Mouse (Mus musculus) embryonic facial prominence, embryonic 14.5 days (tissue): ENCODE data around the gene Igf2r. TPM values are rescaled to one million over a fixed set of nuclear protein-coding genes. Genes with fewer than 3 reads are reported as not detected.

Experiments
- ATAC-seq: fragments of 200-750 bp; cut with Nextera tagmentation; 2 replicates; pipeline ENCODE4 v1.8.0; 2017; ENCODE audit warnings: low read depth, moderate number of reproducible peaks, moderate TSS enrichment
- DNase-seq: peaks from one replicate; pipeline ENCODE4 v3.0.0-alpha.2; 2015; ENCODE audit warnings: low spot score
- H3K27ac ChIP-seq: fragments of 300-500 bp; sonication (generic); replicated peaks from 2 replicates; pipeline ENCODE4 v1.5.1; 2014; ENCODE audit warnings: low read depth, mild to moderate bottlenecking, low read length, moderate library complexity
- H3K27me3 ChIP-seq: fragments of 300-500 bp; sonication (generic); replicated peaks from 2 replicates; pipeline ENCODE4 v1.6.1; 2014; ENCODE audit warnings: low read length; ENCODE audit not compliant: control insufficient read depth, insufficient read depth
- H3K36me3 ChIP-seq: fragments of 300-500 bp; sonication (generic); 2 replicates; pipeline ENCODE4 v1.6.1; 2014; ENCODE audit warnings: low read length, mixed read lengths; ENCODE audit not compliant: control insufficient read depth, insufficient read depth
- H3K4me1 ChIP-seq: fragments of 300-500 bp; sonication (generic); 2 replicates; pipeline ENCODE4 v1.6.1; 2014; ENCODE audit warnings: antibody characterized with exemption, low read length; ENCODE audit not compliant: control insufficient read depth, insufficient read depth
- H3K4me2 ChIP-seq: fragments of 300-500 bp; sonication (generic); 2 replicates; pipeline ENCODE4 v1.6.1; 2014; ENCODE audit warnings: low read depth, mild to moderate bottlenecking, low read length, moderate library complexity, mixed read lengths
- H3K4me3 ChIP-seq: fragments of 300-500 bp; sonication (generic); 2 replicates; pipeline ENCODE4 v1.5.1; 2014; ENCODE audit warnings: low read depth, mild to moderate bottlenecking, low read length
- H3K9ac ChIP-seq: fragments of 300-500 bp; sonication (generic); 2 replicates; pipeline ENCODE4 v1.6.1; 2014; ENCODE audit warnings: low read depth, mild to moderate bottlenecking, low read length, moderate library complexity, mixed read lengths
- H3K9me3 ChIP-seq: fragments of 300-500 bp; sonication (generic); 2 replicates; pipeline ENCODE4 v1.6.1; 2016; ENCODE audit warnings: low read length; ENCODE audit not compliant: control insufficient read depth
- WGBS: fragments of 180-500 bp; shearing (Covaris S2); extraction: QIAGEN DNeasy Blood & Tissue Kit; methylation state at CpG from one replicate; pipeline ENCODE4 v1.1.7; 2014; 5-methylcytosine and 5-hydroxymethylcytosine counted together
- polyA plus RNA-seq: library from polyadenylated mRNA; unstranded; fragments of >200 nt; fragmentation: Nextera tagmentation; extraction: Ambion mirVana; gene quantifications from 2 replicates; pipeline ENCODE4 v1.2.1, GENCODE M21; 2014

Gene Igf2r
- polyA plus RNA-seq, 1 experiment from 2014 or later: 66.0 TPM

DNA sequence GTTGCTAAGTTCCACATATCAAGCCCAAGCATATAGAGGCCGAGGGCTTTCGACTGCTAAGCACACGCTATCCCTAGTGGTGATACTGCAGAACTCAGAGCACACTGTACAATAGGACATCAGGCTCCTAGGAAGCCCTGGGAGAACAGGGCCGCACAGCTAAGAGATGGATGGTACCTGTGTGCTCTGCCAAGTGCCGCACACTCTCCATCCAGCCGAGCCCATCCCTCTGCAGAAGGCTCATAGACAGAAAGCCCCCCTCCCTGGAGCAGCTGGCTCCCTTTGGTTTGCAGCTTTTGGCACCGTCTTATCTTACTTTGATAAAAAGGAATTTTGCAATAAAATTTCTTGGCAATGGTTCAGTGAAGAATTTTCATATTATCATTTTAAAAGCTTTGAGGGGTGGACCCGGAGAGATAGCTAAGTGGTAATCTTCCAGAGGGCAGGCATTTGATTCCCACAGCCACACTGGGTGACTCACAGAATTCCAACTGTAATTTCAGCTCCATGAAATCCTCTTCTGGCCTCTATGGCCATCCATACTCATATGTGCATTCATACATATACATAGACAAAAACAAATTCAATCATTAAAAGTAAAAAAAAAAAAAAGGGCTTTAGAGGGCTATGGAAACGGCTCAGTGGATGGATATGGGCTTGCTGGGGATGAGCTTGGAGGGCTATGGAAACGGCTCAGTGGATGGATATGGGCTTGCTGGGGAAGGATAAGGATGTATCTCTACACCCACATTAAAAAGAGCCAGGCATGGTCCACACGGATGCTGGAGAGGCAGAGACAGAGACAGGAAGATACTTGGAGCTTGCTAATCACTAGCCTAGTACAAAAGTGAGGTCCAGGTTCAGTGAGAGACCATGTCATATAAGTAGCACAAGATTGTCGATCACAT, 30.2 kb upstream of the Igf2r start:
- Histone ChIP-seq H3K27ac (no peak overlapping the region), H3K4me3 (no peak overlapping the region), H3K9me3 (no peaks in the 10 kb centered on the region), H3K4me1 (peaks cover 13% of the 10 kb centered on the region), H3K36me3 (no peaks in the 10 kb centered on the region; the same call in 1 of the 2 replicates), H3K9ac (no peak overlapping the region), H3K27me3 (no peaks in the 10 kb centered on the region), H3K4me2 (no peak overlapping the region)
- 73% methylated on average over 12 of the region's 12 CpGs for WGBS
- DNase-seq (peak; percentile 65), ATAC-seq (peak; percentile 41; the same call in 1 of the 2 replicates)

DNA sequence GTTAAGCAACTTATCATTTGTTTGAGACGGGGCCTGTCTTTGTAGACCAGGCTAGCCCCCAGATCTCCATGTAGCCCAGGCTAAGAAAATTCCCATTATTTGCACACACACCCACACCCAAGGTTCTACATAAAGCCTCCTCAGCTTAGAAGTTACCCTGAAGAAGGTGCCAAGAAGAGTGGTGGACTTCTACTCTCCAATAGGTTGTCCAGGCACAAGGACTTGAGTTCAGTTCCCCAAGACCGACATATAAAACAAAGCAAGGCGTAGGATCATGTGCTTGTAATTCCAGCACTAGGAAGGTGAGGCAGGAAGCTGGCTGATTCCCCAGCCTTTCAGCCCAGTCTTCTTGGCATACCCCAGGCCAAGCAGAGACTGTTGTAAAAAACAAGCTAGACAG, 29.1 kb upstream of the Igf2r start:
- DNase-seq (no peak), ATAC-seq (no peak)
- H3K4me2 ChIP-seq: no peak overlapping the region
- no peak overlapping the region for H3K9ac ChIP-seq
- H3K4me1 ChIP-seq: peaks cover 24% of the 10 kb centered on the region
- H3K9me3 ChIP-seq: no peaks in the 10 kb centered on the region
- H3K27me3 ChIP-seq: no peaks in the 10 kb centered on the region
- H3K27ac ChIP-seq: no peak overlapping the region
- no peaks in the 10 kb centered on the region for H3K36me3 ChIP-seq
- no peak overlapping the region for H3K4me3 ChIP-seq
- 95% methylated on average over 3 of the region's 3 CpGs for WGBS

DNA sequence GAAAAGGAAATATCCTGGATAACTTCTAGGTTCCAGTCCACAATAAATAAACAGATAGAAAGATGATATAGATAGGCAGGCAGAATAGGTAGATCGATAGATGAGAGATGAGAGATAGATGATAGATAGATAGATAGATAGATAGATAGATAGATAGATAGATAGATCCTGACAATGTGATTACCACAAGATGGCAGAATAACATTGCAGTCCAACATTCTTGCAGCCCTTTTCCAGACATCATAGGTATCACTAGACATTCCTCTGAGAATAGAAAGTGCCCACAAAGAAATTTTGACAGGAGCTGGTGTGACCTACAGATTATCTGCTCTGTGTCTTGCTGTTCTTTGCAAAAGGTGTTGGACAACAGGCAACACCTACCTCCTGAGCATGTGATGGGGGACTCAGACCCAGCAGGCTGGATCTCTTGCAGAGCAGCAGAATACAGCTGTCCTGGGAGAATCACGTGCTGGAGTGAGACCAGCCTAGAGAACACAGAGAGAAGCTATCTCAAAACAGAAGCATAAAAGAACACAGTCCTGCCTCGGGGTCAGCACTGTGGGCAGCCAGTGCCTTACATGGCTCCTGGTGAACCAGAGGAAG, 28.1 kb upstream of the Igf2r start:
- no peaks in the 10 kb centered on the region for H3K9me3 ChIP-seq
- no peak overlapping the region for H3K27ac ChIP-seq
- no peak overlapping the region for H3K9ac ChIP-seq
- ATAC-seq: no peak
- no peak for DNase-seq
- H3K36me3 ChIP-seq: no peaks in the 10 kb centered on the region
- H3K4me1 ChIP-seq: peaks cover 33% of the 10 kb centered on the region
- WGBS: 75% methylated on average over 3 of the region's 3 CpGs
- no peaks in the 10 kb centered on the region for H3K27me3 ChIP-seq
- H3K4me3 ChIP-seq: no peak overlapping the region
- no peak overlapping the region for H3K4me2 ChIP-seq

DNA sequence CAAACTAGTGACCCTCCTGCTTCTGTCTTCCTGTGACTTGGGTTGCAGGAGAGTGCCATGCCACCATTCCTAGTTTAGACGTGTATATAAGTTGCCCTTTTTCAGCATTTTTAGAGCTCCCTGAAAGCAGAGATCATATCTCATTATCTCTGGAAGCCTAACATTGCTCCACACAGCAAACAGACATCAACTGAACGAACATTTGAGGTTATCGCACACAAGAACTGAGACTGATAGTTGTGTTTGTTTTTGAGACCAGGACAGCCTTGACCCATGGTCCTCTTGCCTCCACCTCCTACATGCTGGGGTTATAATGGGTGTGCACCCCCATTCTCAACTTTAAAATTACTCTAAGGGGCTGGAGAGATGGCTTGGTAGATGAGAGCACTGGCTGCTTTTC, 27.2 kb upstream of the Igf2r start:
- Histone ChIP-seq H3K27ac (no peak overlapping the region), H3K9ac (no peak overlapping the region), H3K4me2 (no peak overlapping the region), H3K36me3 (no peaks in the 10 kb centered on the region), H3K4me3 (no peak overlapping the region), H3K4me1 (peaks cover 37% of the 10 kb centered on the region), H3K27me3 (no peaks in the 10 kb centered on the region), H3K9me3 (no peaks in the 10 kb centered on the region)
- DNase-seq (no peak), ATAC-seq (no peak)
- 75% methylated on average over 3 of the region's 3 CpGs for WGBS

DNA sequence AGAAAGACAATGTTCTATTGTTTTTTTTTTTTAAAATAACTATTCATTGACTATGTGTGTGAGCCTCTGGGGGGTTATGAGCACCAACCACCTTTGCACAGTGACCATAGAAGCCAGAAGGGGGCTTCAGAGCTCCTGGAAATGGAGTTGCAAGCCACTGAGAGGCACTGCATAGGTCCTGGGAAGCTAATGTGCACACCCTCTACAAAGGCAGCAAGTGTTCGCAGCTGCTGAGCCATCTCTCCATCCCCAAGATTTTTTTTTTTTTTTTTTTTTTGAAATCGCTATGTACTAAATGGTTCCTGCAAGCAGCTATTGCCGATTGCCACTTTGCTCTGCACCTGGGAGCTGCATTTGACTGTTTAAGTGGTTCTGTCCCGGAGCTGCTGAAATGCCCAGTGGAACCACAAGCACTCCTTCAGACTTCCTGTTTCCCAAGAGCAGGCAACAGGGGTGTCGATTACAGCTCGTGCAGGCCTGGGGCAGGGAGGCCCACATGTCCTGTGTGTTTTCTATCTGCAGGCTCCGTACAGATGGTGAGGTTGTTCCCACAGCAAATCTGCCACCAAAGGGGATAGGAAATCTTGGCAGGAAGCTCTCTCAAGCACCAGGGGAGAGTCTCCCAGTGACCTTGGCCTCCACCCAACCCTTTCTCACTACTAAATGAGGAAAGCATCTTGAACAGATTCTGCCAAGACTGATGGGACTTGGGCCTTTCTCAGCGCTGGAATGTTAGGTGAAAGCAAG, 24.4 kb upstream of the Igf2r start:
- H3K4me2 ChIP-seq: peak overlapping the region; percentile 23; the same call in 1 of the 2 replicates
- peaks cover 57% of the 10 kb centered on the region for H3K4me1 ChIP-seq
- H3K27ac ChIP-seq: peak overlapping the region; percentile 91
- 0 out of 2 replicates have a peak overlapping the region, but pooled peaks have one; percentile 16 for H3K9ac ChIP-seq
- H3K9me3 ChIP-seq: peaks cover under 1% of the 10 kb centered on the region
- 13% methylated on average over 8 of the region's 8 CpGs for WGBS
- peak; percentile 63 for ATAC-seq
- peak; percentile 92 for DNase-seq
- H3K36me3 ChIP-seq: no peaks in the 10 kb centered on the region
- H3K27me3 ChIP-seq: no peaks in the 10 kb centered on the region
- H3K4me3 ChIP-seq: no peak overlapping the region

DNA sequence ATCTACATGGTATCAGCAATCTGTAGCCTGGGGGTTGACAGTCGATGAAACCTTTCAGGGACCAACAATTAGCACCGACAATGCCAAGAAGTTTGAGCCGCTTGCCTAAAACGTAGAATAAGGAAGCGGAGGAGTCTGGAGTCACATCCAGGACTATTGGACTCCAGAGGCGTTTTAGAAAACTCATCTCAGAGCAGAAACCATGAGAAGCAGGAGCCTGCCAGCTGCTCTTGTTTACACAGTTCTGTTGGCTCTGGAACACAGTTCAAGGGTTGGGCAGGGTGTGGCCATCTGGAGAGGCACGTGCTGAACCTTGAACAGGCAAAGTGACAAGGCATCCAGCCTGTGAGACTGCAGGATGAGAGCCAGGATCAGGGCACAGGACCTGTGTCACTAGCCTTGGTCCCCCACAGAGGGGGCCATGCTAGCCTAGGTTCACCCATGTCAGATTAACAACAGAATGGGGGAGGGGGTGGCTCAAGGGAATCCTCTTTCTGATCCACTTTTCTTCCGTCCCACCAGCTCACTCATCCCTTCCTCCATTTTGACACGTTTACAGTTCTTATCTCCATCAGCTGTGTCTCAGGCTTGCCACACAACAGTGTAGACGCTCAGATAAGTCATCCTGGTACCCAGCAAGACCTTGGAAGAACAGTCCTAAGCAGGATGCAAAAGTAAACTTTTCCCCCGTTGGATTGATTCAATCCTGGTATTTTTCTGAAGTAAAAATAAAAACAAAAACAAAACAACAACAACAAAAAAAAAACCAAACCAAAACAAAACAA, 23.1 kb upstream of the Igf2r start:
- WGBS: 53% methylated on average over 11 of the region's 11 CpGs
- Histone ChIP-seq H3K27ac (peak overlapping the region; percentile 91), H3K9ac (no peak overlapping the region), H3K27me3 (no peaks in the 10 kb centered on the region), H3K4me2 (no peak overlapping the region), H3K4me3 (no peak overlapping the region), H3K4me1 (peaks cover 57% of the 10 kb centered on the region), H3K36me3 (peaks cover 6% of the 10 kb centered on the region), H3K9me3 (peaks cover 7% of the 10 kb centered on the region)
- DNase-seq: peak; percentile 84
- ATAC-seq: no peak

DNA sequence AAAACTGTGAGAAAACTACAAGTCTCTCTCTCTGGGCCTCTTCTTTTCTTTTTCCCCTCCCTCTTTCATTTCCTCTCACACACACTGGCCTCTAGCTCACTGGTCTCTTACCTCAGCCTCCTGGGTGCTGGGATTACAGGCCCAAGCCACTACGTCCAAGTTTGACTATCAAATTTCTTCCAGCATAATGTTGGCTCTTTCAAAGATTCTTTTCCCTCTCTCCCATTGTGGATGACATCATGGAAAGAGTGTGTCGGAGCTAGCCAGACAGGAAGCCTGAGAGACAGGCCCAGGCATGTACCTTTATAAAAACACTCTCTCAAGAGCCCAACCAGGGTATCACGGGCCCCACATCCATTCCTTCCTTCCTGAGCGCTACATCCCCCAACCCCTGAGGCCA, 22.0 kb upstream of the Igf2r start:
- H3K9me3 ChIP-seq: peaks cover 7% of the 10 kb centered on the region
- no peak overlapping the region for H3K4me2 ChIP-seq
- ATAC-seq: peak; percentile 61
- H3K4me1 ChIP-seq: peaks cover 57% of the 10 kb centered on the region
- DNase-seq: peak; percentile 94
- H3K36me3 ChIP-seq: peaks cover 8% of the 10 kb centered on the region
- WGBS: 19% methylated on average over 4 of the region's 4 CpGs
- peak overlapping the region; percentile 91 for H3K27ac ChIP-seq
- no peak overlapping the region for H3K9ac ChIP-seq
- no peak overlapping the region for H3K4me3 ChIP-seq
- no peaks in the 10 kb centered on the region for H3K27me3 ChIP-seq

DNA sequence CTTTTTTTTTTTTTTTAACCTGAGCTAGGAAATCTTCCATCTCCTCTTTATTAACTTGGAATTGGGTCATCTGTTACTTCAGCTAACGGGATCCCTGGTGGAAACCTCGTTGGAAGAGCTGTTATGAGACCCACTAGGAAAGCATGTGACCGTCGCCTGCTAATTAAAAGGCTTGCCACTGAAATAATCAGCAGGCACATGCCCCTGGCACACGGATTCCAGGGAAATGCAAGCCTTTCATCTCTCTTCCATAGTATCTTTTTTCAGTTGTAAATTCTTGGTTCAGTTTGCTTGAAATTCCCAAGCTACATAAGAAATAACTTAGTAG, 21.6 kb upstream of the Igf2r start:
- no peaks in the 10 kb centered on the region for H3K27me3 ChIP-seq
- H3K4me2 ChIP-seq: 0 out of 2 replicates have a peak overlapping the region, but pooled peaks have one; percentile 15
- H3K36me3 ChIP-seq: peaks cover 8% of the 10 kb centered on the region
- peak overlapping the region; percentile 91 for H3K27ac ChIP-seq
- H3K4me1 ChIP-seq: peaks cover 57% of the 10 kb centered on the region
- H3K9me3 ChIP-seq: peaks cover 7% of the 10 kb centered on the region
- no peak overlapping the region for H3K9ac ChIP-seq
- DNase-seq (no peak), ATAC-seq (peak; percentile 12; the same call in 1 of the 2 replicates)
- no peak overlapping the region for H3K4me3 ChIP-seq
- 24% methylated on average over 5 of the region's 5 CpGs for WGBS
